Mouse (Mus musculus) neural tube, embryonic 12.5 days (tissue): ENCODE results near the gene Serpina1b. TPM values are rescaled to one million over a fixed set of nuclear protein-coding genes. Genes with fewer than 3 reads are reported as not detected.
"Not testable (repeated sequence)": the region's sequence is repeated elsewhere in the genome, so short reads cannot be mapped to it uniquely, and the experiment has no call there.

ENCODE experiments used
- ATAC-seq: fragments of 200-750 bp; cut with Nextera tagmentation; 2 replicates; pipeline ENCODE4 v1.8.0; 2017; ENCODE audit warnings: low read depth, mild to moderate bottlenecking, moderate TSS enrichment, moderate library complexity; ENCODE audit not compliant: low FRiP score
- H3K27ac ChIP-seq: fragments of 300-500 bp; sonication (generic); 2 replicates; pipeline ENCODE4 v1.5.1; 2016
- H3K27me3 ChIP-seq: fragments of 300-500 bp; sonication (generic); replicated peaks from 2 replicates; pipeline ENCODE4 v1.6.1; 2016; ENCODE audit warnings: mild to moderate bottlenecking
- H3K36me3 ChIP-seq: fragments of 300-500 bp; sonication (generic); 2 replicates; pipeline ENCODE4 v1.6.1; 2016; ENCODE audit warnings: mild to moderate bottlenecking
- H3K4me1 ChIP-seq: fragments of 300-500 bp; sonication (generic); 2 replicates; pipeline ENCODE4 v1.6.1; 2016
- H3K4me2 ChIP-seq: fragments of 300-500 bp; sonication (generic); replicated peaks from 2 replicates; pipeline ENCODE4 v1.6.1; 2016; ENCODE audit warnings: mild to moderate bottlenecking
- H3K4me3 ChIP-seq: fragments of 300-500 bp; sonication (generic); 2 replicates; pipeline ENCODE4 v1.5.1; 2016
- H3K9ac ChIP-seq: fragments of 300-500 bp; sonication (generic); 2 replicates; pipeline ENCODE4 v1.6.1; 2016; ENCODE audit warnings: mild to moderate bottlenecking
- H3K9me3 ChIP-seq: fragments of 300-500 bp; sonication (generic); 2 replicates; pipeline ENCODE4 v1.6.1; 2016; ENCODE audit warnings: mild to moderate bottlenecking
- WGBS: fragments of 180-500 bp; shearing (Covaris S2); methylation state at CpG from one replicate; pipeline ENCODE4 v1.1.7; 2016; 5-methylcytosine and 5-hydroxymethylcytosine counted together
- polyA plus RNA-seq: library from polyadenylated mRNA; unstranded; fragments of >200 nt; fragmentation: Nextera tagmentation; extraction: Ambion mirVana; gene quantifications from 2 replicates; pipeline ENCODE4 v1.2.1, GENCODE M21; 2016

The Serpina1b gene
- polyA plus RNA-seq, 1 experiment from 2014 or later = 0.19 TPM

DNA sequence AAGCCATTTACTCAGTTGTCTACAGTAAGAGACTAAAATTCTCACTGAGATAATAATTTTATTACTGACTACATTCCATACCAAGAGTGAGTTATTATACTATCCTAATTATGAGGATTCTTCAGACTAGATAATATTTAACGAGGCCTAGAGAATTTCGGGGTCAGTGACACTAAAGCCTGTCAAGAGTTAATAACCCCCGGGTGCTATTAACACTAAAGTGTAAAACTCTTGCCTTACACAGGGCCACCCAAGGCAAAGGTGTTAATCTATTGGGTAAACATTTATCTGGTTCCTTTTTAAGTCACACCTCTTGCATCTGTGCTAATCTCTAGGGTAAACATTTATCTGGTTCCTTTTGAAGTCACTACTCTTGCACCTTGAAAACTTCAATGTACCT, 69.9 kb downstream of the Serpina1b start:
- not testable (repeated sequence) for H3K27ac ChIP-seq, H3K4me3 ChIP-seq, H3K36me3 ChIP-seq, H3K4me2 ChIP-seq, H3K9ac ChIP-seq, H3K27me3 ChIP-seq, ATAC-seq, H3K4me1 ChIP-seq
- peaks cover 14% of the 10 kb centered on the region; the same call in 1 of the 2 replicates for H3K9me3 ChIP-seq
- 83% methylated on average over 3 of the region's 3 CpGs for WGBS

DNA sequence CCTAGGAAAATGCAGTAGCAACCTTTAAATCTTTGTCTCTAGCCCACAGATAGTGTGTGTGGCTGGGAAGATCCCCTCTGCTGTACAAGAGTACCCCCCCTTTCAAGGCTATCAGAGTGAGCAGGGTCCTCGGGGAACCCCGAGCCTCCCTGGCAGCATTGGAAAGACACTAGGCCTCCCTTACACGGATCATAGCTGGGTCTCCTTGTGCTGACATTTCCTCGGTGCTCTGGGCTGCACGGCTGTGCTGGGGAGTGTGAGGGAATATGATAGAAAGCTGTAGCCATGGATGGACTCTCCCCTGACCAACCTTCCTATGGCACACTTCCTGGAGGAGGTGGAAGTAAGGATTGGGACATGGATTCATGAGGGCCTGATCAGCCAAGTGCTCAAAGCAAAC, 84.2 kb downstream of the Serpina1b start:
- H3K4me1 ChIP-seq, H3K9me3 ChIP-seq, H3K4me3 ChIP-seq, H3K27me3 ChIP-seq, H3K9ac ChIP-seq, H3K27ac ChIP-seq, H3K4me2 ChIP-seq, ATAC-seq, H3K36me3 ChIP-seq: not testable (repeated sequence)
- WGBS = 86% methylated on average over 5 of the region's 5 CpGs

GRCm38 (mm10) chr12:103737791-103738580, 92.2 kb downstream of the Serpina1b start:
- not testable (repeated sequence) for ATAC-seq, H3K9ac ChIP-seq, H3K9me3 ChIP-seq, H3K27me3 ChIP-seq, H3K4me1 ChIP-seq, H3K4me2 ChIP-seq, H3K36me3 ChIP-seq, H3K27ac ChIP-seq, H3K4me3 ChIP-seq
- 86% methylated on average over 6 of the region's 6 CpGs for WGBS

- WGBS = 85% methylated on average over 4 of the region's 4 CpGs
- H3K4me3 ChIP-seq, H3K27me3 ChIP-seq, H3K36me3 ChIP-seq, H3K9me3 ChIP-seq, H3K27ac ChIP-seq, H3K9ac ChIP-seq, H3K4me1 ChIP-seq, H3K4me2 ChIP-seq, ATAC-seq: not testable (repeated sequence)
These were observed 94.6 kb downstream of the Serpina1b start for GRCm38 (mm10) chr12:103735566-103735965.

- not testable (repeated sequence) for H3K27me3 ChIP-seq, H3K27ac ChIP-seq, H3K9me3 ChIP-seq, H3K4me3 ChIP-seq, ATAC-seq, H3K36me3 ChIP-seq, H3K9ac ChIP-seq, H3K4me1 ChIP-seq, H3K4me2 ChIP-seq
- 85% methylated on average over 4 of the region's 4 CpGs for WGBS
These were observed 95.1 kb downstream of the Serpina1b start for GRCm38 (mm10) chr12:103735101-103735500.

DNA sequence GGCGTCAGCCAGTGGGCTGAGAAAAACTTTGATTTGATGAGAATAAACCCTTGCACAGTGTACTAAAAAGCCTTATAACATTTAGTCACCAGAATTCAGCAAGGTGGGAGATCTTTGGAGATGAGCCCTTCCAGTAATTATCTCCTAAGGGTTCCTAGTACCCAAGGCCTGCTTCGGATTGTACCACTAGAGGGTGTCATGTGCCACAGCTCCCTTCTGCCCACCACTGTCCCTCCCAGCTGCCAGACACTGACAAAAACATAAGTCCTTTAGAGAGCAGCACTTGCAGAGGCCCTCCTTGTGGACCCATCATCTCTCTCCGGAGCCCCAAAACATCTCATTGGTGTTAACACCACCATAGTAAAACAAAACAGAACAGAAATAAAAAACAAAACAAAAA, 118.6 kb downstream of the Serpina1b start:
- H3K9me3 ChIP-seq = peaks cover 7% of the 10 kb centered on the region; the same call in 1 of the 2 replicates
- 79% methylated on average over 3 of the region's 3 CpGs for WGBS
- H3K9ac ChIP-seq = no peak overlapping the region
- H3K4me3 ChIP-seq = no peak overlapping the region
- H3K27ac ChIP-seq = no peak overlapping the region
- no peak overlapping the region for H3K4me2 ChIP-seq
- no peaks in the 10 kb centered on the region for H3K4me1 ChIP-seq
- no peaks in the 10 kb centered on the region for H3K27me3 ChIP-seq
- no peak for ATAC-seq
- no peaks in the 10 kb centered on the region for H3K36me3 ChIP-seq

- Histone ChIP-seq H3K36me3 (no peaks in the 10 kb centered on the region), H3K4me1 (no peaks in the 10 kb centered on the region), H3K9ac (no peak overlapping the region), H3K27ac (no peak overlapping the region), H3K4me2 (no peak overlapping the region), H3K27me3 (no peaks in the 10 kb centered on the region), H3K4me3 (no peak overlapping the region), H3K9me3 (no peaks in the 10 kb centered on the region)
- ATAC-seq = no peak
- 68% methylated on average over 1 of the region's 1 CpGs for WGBS
These were observed 119.8 kb downstream of the Serpina1b start for GRCm38 (mm10) chr12:103710405-103710804.

GRCm38 (mm10) chr12:103706113-103706512, 124.1 kb downstream of the Serpina1b start:
- Histone ChIP-seq H3K4me3 (no peak overlapping the region), H3K4me2 (no peak overlapping the region), H3K9me3 (no peaks in the 10 kb centered on the region), H3K27me3 (no peaks in the 10 kb centered on the region), H3K36me3 (no peaks in the 10 kb centered on the region), H3K4me1 (no peaks in the 10 kb centered on the region), H3K27ac (no peak overlapping the region), H3K9ac (no peak overlapping the region)
- ATAC-seq = no peak
- 84% methylated on average over 4 of the region's 4 CpGs for WGBS

GRCm38 (mm10) chr12:103705547-103705946, 124.6 kb downstream of the Serpina1b start:
- H3K36me3 ChIP-seq = no peaks in the 10 kb centered on the region
- H3K9me3 ChIP-seq = no peaks in the 10 kb centered on the region
- WGBS = 73% methylated on average over 2 of the region's 2 CpGs
- no peak overlapping the region for H3K27ac ChIP-seq
- no peak overlapping the region for H3K4me3 ChIP-seq
- H3K9ac ChIP-seq = no peak overlapping the region
- no peak overlapping the region for H3K4me2 ChIP-seq
- no peak for ATAC-seq
- no peaks in the 10 kb centered on the region for H3K27me3 ChIP-seq
- H3K4me1 ChIP-seq = no peaks in the 10 kb centered on the region

GRCm38 (mm10) chr12:103700144-103700750, 129.9 kb downstream of the Serpina1b start:
- Histone ChIP-seq H3K36me3 (no peaks in the 10 kb centered on the region), H3K9me3 (no peaks in the 10 kb centered on the region), H3K9ac (no peak overlapping the region), H3K4me3 (no peak overlapping the region), H3K27ac (no peak overlapping the region), H3K4me1 (no peaks in the 10 kb centered on the region), H3K4me2 (no peak overlapping the region), H3K27me3 (no peaks in the 10 kb centered on the region)
- WGBS = 89% methylated on average over 4 of the region's 4 CpGs
- no peak for ATAC-seq

DNA sequence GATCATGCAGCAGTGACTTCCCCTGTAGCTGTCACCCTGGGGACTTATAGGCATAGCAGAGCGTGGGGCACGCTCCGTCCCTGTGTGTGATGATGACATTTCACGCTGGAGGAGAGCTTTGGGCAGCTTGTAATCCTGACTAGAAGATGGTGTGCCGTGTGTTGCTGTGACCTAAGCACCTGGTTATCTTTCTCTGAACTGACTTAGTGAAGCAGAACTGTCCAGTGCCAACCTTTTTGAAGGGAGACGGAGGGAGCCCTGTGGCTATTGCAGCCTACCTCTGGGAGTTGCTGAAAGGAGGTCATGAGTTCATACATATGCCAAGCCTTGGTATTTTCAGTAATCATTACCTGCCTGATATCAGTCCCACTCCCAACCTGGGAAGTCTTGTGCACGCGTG, 134.7 kb downstream of the Serpina1b start, which contains the start of gene Serpina1f:
Gene Serpina1f (minus strand): TSS at position 101 of the 400 bp plus-strand sequence.
- ATAC-seq = no peak
- no peak within 1 kb of the TSS for H3K4me3 ChIP-seq
- no peaks in the 10 kb centered on the region for H3K27me3 ChIP-seq
- no peak within 1 kb of the TSS for H3K27ac ChIP-seq
- H3K4me2 ChIP-seq = no peak within 1 kb of the TSS
- WGBS = 88% methylated on average over 8 of the region's 8 CpGs
- H3K4me1 ChIP-seq = no peaks in the 10 kb centered on the region
- no peak within 1 kb of the TSS for H3K9ac ChIP-seq
- no peaks in the 10 kb centered on the region for H3K9me3 ChIP-seq
- no peaks in the 10 kb centered on the region for H3K36me3 ChIP-seq

GRCm38 (mm10) chr12:103688221-103688814, 141.9 kb downstream of the Serpina1b start:
- 23% methylated on average over 3 of the region's 3 CpGs for WGBS
- no peaks in the 10 kb centered on the region for H3K9me3 ChIP-seq
- H3K27ac ChIP-seq = no peak overlapping the region
- H3K4me3 ChIP-seq = no peak overlapping the region
- H3K4me1 ChIP-seq = no peaks in the 10 kb centered on the region
- no peaks in the 10 kb centered on the region for H3K27me3 ChIP-seq
- H3K4me2 ChIP-seq = no peak overlapping the region
- no peak overlapping the region for H3K9ac ChIP-seq
- ATAC-seq = no peak
- H3K36me3 ChIP-seq = no peaks in the 10 kb centered on the region
